Mouse (Mus musculus): ENCODE results near the gene Ufc1. TPM values are rescaled to one million over a fixed set of nuclear protein-coding genes. Genes with fewer than 3 reads are reported as not detected.

The Ufc1 gene
- polyA plus RNA-seq, 1 experiment from 2014 or later = 112 TPM

Other genes with a start within 250 kb of the Ufc1 start
- 4.8 and 6.0 TPM in 2 replicates for gene Fcgr3, start 230.1 kb downstream of the Ufc1 start, polyA plus RNA-seq (2015; fragmentation: Nextera tagmentation; extraction: Ambion mirVana)
- gene Cfap126, start 181.1 kb downstream of the Ufc1 start, polyA plus RNA-seq (2015; fragmentation: Nextera tagmentation; extraction: Ambion mirVana) = 2.0 and 3.7 TPM in 2 replicates
- gene Sdhc, start 144.4 kb downstream of the Ufc1 start, polyA plus RNA-seq (2015; fragmentation: Nextera tagmentation; extraction: Ambion mirVana) = 260 and 273 TPM in 2 replicates
- 0.15 and 0.20 TPM in 2 replicates for gene Mpz, start 144.3 kb downstream of the Ufc1 start, polyA plus RNA-seq (2015; fragmentation: Nextera tagmentation; extraction: Ambion mirVana)
- gene Pcp4l1, start 98.8 kb downstream of the Ufc1 start, polyA plus RNA-seq (2015; fragmentation: Nextera tagmentation; extraction: Ambion mirVana) = 17.0 and 23.0 TPM in 2 replicates
- gene Nr1i3, start 81.1 kb downstream of the Ufc1 start, polyA plus RNA-seq (2015; fragmentation: Nextera tagmentation; extraction: Ambion mirVana) = 0.30 and 0.42 TPM in 2 replicates
- gene Tomm40l, start 72.5 kb downstream of the Ufc1 start, polyA plus RNA-seq (2015; fragmentation: Nextera tagmentation; extraction: Ambion mirVana) = 33.5 and 37.9 TPM in 2 replicates
- gene Apoa2, start 70.0 kb downstream of the Ufc1 start, polyA plus RNA-seq (2015; fragmentation: Nextera tagmentation; extraction: Ambion mirVana) = 2.6 and 5.1 TPM in 2 replicates
- 20.2 and 20.8 TPM in 2 replicates for gene Fcer1g, start 60.7 kb downstream of the Ufc1 start, polyA plus RNA-seq (2015; fragmentation: Nextera tagmentation; extraction: Ambion mirVana)
- 6.5 and 7.4 TPM in 2 replicates for gene Adamts4, start 44.6 kb downstream of the Ufc1 start, polyA plus RNA-seq (2015; fragmentation: Nextera tagmentation; extraction: Ambion mirVana)
- gene Ndufs2, start 43.6 kb downstream of the Ufc1 start, polyA plus RNA-seq (2015; fragmentation: Nextera tagmentation; extraction: Ambion mirVana) = 231 and 234 TPM in 2 replicates
- 99.0 and 99.8 TPM in 2 replicates for gene B4galt3, start 24.7 kb downstream of the Ufc1 start, polyA plus RNA-seq (2015; fragmentation: Nextera tagmentation; extraction: Ambion mirVana)
- 56.0 and 56.4 TPM in 2 replicates for gene Ppox, start 13.8 kb downstream of the Ufc1 start, polyA plus RNA-seq (2015; fragmentation: Nextera tagmentation; extraction: Ambion mirVana)
- 112 and 121 TPM in 2 replicates for gene Usp21, start 7.0 kb downstream of the Ufc1 start, polyA plus RNA-seq (2015; fragmentation: Nextera tagmentation; extraction: Ambion mirVana)
- 54.3 and 56.9 TPM in 2 replicates for gene Dedd, start 34.1 kb upstream of the Ufc1 start, polyA plus RNA-seq (2015; fragmentation: Nextera tagmentation; extraction: Ambion mirVana)
- 57.5 and 61.3 TPM in 2 replicates for gene Nit1, start 50.6 kb upstream of the Ufc1 start, polyA plus RNA-seq (2015; fragmentation: Nextera tagmentation; extraction: Ambion mirVana)
- gene Pfdn2, start 50.6 kb upstream of the Ufc1 start, polyA plus RNA-seq (2015; fragmentation: Nextera tagmentation; extraction: Ambion mirVana) = 166 and 177 TPM in 2 replicates
- gene Klhdc9, start 65.8 kb upstream of the Ufc1 start, polyA plus RNA-seq (2015; fragmentation: Nextera tagmentation; extraction: Ambion mirVana) = 4.2 and 4.6 TPM in 2 replicates
- 0.70 and 0.97 TPM in 2 replicates for gene Nectin4, start 75.1 kb upstream of the Ufc1 start, polyA plus RNA-seq (2015; fragmentation: Nextera tagmentation; extraction: Ambion mirVana)
- gene Arhgap30, start 93.9 kb upstream of the Ufc1 start, polyA plus RNA-seq (2015; fragmentation: Nextera tagmentation; extraction: Ambion mirVana) = 0.63 TPM in 2 replicates
- gene Usf1, start 116.3 kb upstream of the Ufc1 start, polyA plus RNA-seq (2015; fragmentation: Nextera tagmentation; extraction: Ambion mirVana) = 237 and 239 TPM in 2 replicates
- gene Tstd1, start 123.8 kb upstream of the Ufc1 start, polyA plus RNA-seq (2015; fragmentation: Nextera tagmentation; extraction: Ambion mirVana) = 11.7 and 13.3 TPM in 2 replicates
- 8.3 and 9.7 TPM in 2 replicates for gene F11r, start 142.5 kb upstream of the Ufc1 start, polyA plus RNA-seq (2015; fragmentation: Nextera tagmentation; extraction: Ambion mirVana)
- gene Alyref2, start 208.5 kb upstream of the Ufc1 start, polyA plus RNA-seq (2015; fragmentation: Nextera tagmentation; extraction: Ambion mirVana) = 30.1 and 31.2 TPM in 2 replicates
- gene Itln1, start 240.3 kb upstream of the Ufc1 start, polyA plus RNA-seq (2015; fragmentation: Nextera tagmentation; extraction: Ambion mirVana) = not detected in 2 replicates

Measured in midbrain, embryonic 13.5 days (tissue).